ENCODE assay signal across 13 mouse cellular contexts in genomic region chr7:114016001-114016949, GRCm38 (mm10).
DNase-seq lines count a peak whose midpoint lies in the region; ATAC-seq and TF ChIP-seq lines count a peak whose summit lies in the region.
"Had no signal": no experiment of that assay in that cellular context is flagged by ENCODE, and none has a peak within 500 bp of the region (broad histone marks: within the 10 kb centered on the region; RNA-seq: fewer than 3 reads in every experiment).

No protein-coding gene starts in this region.

- no peaks in the 10 kb centered on the region for H3K36me3 ChIP-seq in liver, postnatal 0 days (replicated peaks; ENCODE audit: insufficient read depth, low read length)
- no peaks in the 10 kb centered on the region for H3K36me3 ChIP-seq in liver, embryonic 11.5 days (ENCODE audit: control insufficient read depth, insufficient read depth, low read length)
- no peaks in the 10 kb centered on the region for H3K36me3 ChIP-seq in lung, postnatal 0 days (ENCODE audit: insufficient read depth, low read length)
- H3K36me3 ChIP-seq in stomach, postnatal 0 days (ENCODE audit: control insufficient read depth, insufficient read depth, low read length) = no peaks in the 10 kb centered on the region
- H3K36me3 ChIP-seq: forebrain, embryonic 10.5 days had no signal

- H3K9ac ChIP-seq in liver, postnatal 0 days (replicated peaks) = no peak overlapping the region
- no peak overlapping the region for H3K9ac ChIP-seq in liver, embryonic 11.5 days (ENCODE audit: low read depth, low read length)
- H3K9ac ChIP-seq in lung, postnatal 0 days (replicated peaks; ENCODE audit: low read depth) = no peak overlapping the region
- H3K9ac ChIP-seq in stomach, postnatal 0 days (ENCODE audit: low read length) = no peak overlapping the region

- H3K4me1 ChIP-seq in liver, postnatal 0 days (ENCODE audit: insufficient read depth) = peaks cover 3% of the 10 kb centered on the region; the same call in 1 of the 2 replicates
- no peaks in the 10 kb centered on the region; the same call in 1 of the 2 replicates for H3K4me1 ChIP-seq in liver, embryonic 11.5 days (replicated peaks; ENCODE audit: control insufficient read depth, insufficient read depth, low read length)
- no peaks in the 10 kb centered on the region for H3K4me1 ChIP-seq in lung, postnatal 0 days (ENCODE audit: insufficient read depth, low read depth, low read length)
- no peaks in the 10 kb centered on the region for H3K4me1 ChIP-seq in stomach, postnatal 0 days (replicated peaks; ENCODE audit: control insufficient read depth, insufficient read depth)

- 60% methylated on average over 8 of the region's 8 CpGs for WGBS in liver, postnatal 0 days (ENCODE audit: insufficient replicate concordance)
- WGBS in liver, embryonic 11.5 days = 74% methylated on average over 8 of the region's 8 CpGs
- WGBS in lung, postnatal 0 days = 57% methylated on average over 8 of the region's 8 CpGs
- 62% methylated on average over 8 of the region's 8 CpGs for WGBS in stomach, postnatal 0 days

- H3K4me3 ChIP-seq in liver, postnatal 0 days (ENCODE audit: low read depth, low read length) = no peak overlapping the region
- H3K4me3 ChIP-seq in liver, embryonic 11.5 days (ENCODE audit: low read depth, low read length) = no peak overlapping the region
- no peak overlapping the region for H3K4me3 ChIP-seq in lung, postnatal 0 days (ENCODE audit: low read depth, low read length)
- no peak overlapping the region for H3K4me3 ChIP-seq in stomach, postnatal 0 days (ENCODE audit: low read depth, low read length)
- H3K4me3 ChIP-seq: forebrain, embryonic 10.5 days had no signal

- no peak for TF ChIP-seq EP300 in liver, postnatal 0 days (IDR thresholded peaks at IDR 0.05; ENCODE audit: low read depth)
- TF ChIP-seq EP300 in lung, postnatal 0 days (IDR thresholded peaks at IDR 0.05) = 0 out of 2 replicates have a peak, but pooled peaks have one; percentile 28
- TF ChIP-seq EP300 in stomach, postnatal 0 days (optimal IDR thresholded peaks at IDR 0.05) = no peak

- peak; percentile 53 for ATAC-seq in liver, postnatal 0 days
- no peak for ATAC-seq in liver, embryonic 11.5 days (replicated peaks; ENCODE audit: low FRiP score)
- ATAC-seq in lung, postnatal 0 days = peak; percentile 52
- ATAC-seq in stomach, postnatal 0 days (ENCODE audit: low FRiP score, low TSS enrichment) = peak; percentile 87

- H3K27ac ChIP-seq in liver, postnatal 0 days (ENCODE audit: low read depth) = no peak overlapping the region
- no peak overlapping the region for H3K27ac ChIP-seq in liver, embryonic 11.5 days (ENCODE audit: low read depth, low read length)
- H3K27ac ChIP-seq in lung, postnatal 0 days (ENCODE audit: low read length) = no peak overlapping the region
- H3K27ac ChIP-seq in stomach, postnatal 0 days (replicated peaks) = no peak overlapping the region
- H3K27ac ChIP-seq: forebrain, embryonic 10.5 days had no signal

- no peak for TF ChIP-seq CTCF in liver, postnatal 0 days (IDR thresholded peaks at IDR 0.05; ENCODE audit: low read depth)
- no peak for TF ChIP-seq CTCF in lung, postnatal 0 days (IDR thresholded peaks at IDR 0.05)
- TF ChIP-seq CTCF in stomach, postnatal 0 days (IDR thresholded peaks at IDR 0.05; ENCODE audit: low read depth) = peak; percentile 18; the same call in 1 of the 2 replicates

- no peaks in the 10 kb centered on the region for H3K9me3 ChIP-seq in liver, postnatal 0 days (ENCODE audit: low read length)
- no peaks in the 10 kb centered on the region for H3K9me3 ChIP-seq in liver, embryonic 11.5 days (ENCODE audit: control insufficient read depth, low read length)
- H3K9me3 ChIP-seq in lung, postnatal 0 days (ENCODE audit: low read length) = no peaks in the 10 kb centered on the region
- H3K9me3 ChIP-seq in stomach, postnatal 0 days (ENCODE audit: control insufficient read depth, low read length) = no peaks in the 10 kb centered on the region
- H3K9me3 ChIP-seq: forebrain, embryonic 10.5 days had no signal

- no peaks in the 10 kb centered on the region for H3K27me3 ChIP-seq in liver, postnatal 0 days (ENCODE audit: insufficient read depth, low read length)
- H3K27me3 ChIP-seq in liver, embryonic 11.5 days (replicated peaks; ENCODE audit: control insufficient read depth, insufficient read depth, low read length) = no peaks in the 10 kb centered on the region; the same call in 1 of the 2 replicates
- no peaks in the 10 kb centered on the region for H3K27me3 ChIP-seq in lung, postnatal 0 days (replicated peaks; ENCODE audit: insufficient read depth, low read length)
- no peaks in the 10 kb centered on the region for H3K27me3 ChIP-seq in stomach, postnatal 0 days (ENCODE audit: control insufficient read depth, insufficient read depth, low read length)

- H3K4me2 ChIP-seq in liver, postnatal 0 days (ENCODE audit: low read depth, low read length) = no peak overlapping the region
- H3K4me2 ChIP-seq in liver, embryonic 11.5 days = no peak overlapping the region
- H3K4me2 ChIP-seq in lung, postnatal 0 days (replicated peaks; ENCODE audit: low read depth, low read length) = no peak overlapping the region
- H3K4me2 ChIP-seq in stomach, postnatal 0 days (replicated peaks; ENCODE audit: low read depth) = no peak overlapping the region

- DNase-seq in liver, postnatal 0 days = no peak
- DNase-seq in liver, embryonic 11.5 days (ENCODE audit: low spot score) = no peak
- peak; percentile 18 for DNase-seq in fibroblast of lung, adult 2 months (ENCODE audit: low read depth)
- DNase-seq in lung, postnatal 0 days (ENCODE audit: low spot score) = peak; percentile 63
- peak; percentile 71 for DNase-seq in stomach, postnatal 0 days (ENCODE audit: low spot score)
- no peak for DNase-seq in spleen, postnatal 36 days (ENCODE audit: low spot score in 2 of 2)
- DNase-seq in cerebellum, adult 9-11 months = no peak
- DNase-seq: cerebellum, adult 11 months; embryo, embryonic 11 days; gastrocnemius, postnatal 10 days; kidney, adult 2 months; thymus, adult 18-20 months had no signal

Comparison
In these comparisons a context has a peak if more than half of its experiments do, and no peak if none do; other contexts are left out.
1. DNase-seq: peak in fibroblast of lung, adult 2 months (single experiment), lung, postnatal 0 days (single experiment) and stomach, postnatal 0 days (single experiment); none in liver, postnatal 0 days (single experiment), liver, embryonic 11.5 days (single experiment), spleen, postnatal 36 days (0 of 2) and cerebellum, adult 9-11 months (single experiment).